Mouse (Mus musculus) embryo, embryonic 10 days (tissue): ENCODE measurements at regions not wholly inside any gene's neighbourhood (a gene's known extent, or its start where the extent isn't known, plus 50 kb on each side); places are given as distances from the start of the nearest gene placed in this dataset.

ENCODE experiments used
- DNase-seq: peaks from one replicate; pipeline ENCODE4 v3.0.0-alpha.2; 2015; ENCODE audit warnings: low spot score

DNA sequence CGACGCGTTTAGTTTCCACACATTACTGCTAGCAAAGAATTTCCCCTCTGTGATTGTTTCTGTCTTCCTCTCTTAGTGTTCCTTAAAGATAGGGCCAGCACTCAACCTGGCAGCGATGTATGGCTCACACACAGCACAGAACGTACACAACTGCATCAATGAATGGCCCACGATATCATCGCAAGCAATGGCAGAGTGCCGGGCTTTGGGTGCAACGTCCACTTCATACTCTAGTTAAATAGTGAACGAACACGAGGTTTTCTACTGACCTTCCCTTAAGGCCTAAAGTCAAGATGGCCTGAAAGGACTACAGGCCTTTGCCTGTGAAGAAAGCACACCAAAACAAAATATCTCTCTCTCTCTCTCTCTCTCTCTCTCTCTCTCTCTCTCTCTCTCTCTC is 51.4 kb upstream of the Mpp6 start:
- no peak for DNase-seq

DNA sequence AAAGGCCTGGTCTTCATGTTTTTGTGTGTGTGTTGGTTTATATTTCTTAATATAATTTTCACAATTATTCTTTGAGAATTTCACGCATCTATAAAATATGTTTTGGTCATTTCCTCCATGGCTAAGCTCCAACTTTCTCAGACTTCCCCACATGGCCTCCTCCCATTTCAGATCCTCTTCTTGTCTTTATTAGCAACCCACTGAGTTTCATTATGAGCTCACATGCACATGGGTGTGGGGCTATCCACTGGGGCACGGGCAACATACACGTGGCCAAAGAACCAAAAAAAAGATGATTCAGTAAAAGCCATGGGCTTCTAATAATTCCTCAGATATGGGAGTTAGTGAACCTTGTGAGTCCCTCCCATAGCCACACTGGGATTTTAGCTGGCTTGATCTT is 50.1 kb upstream of the Mpp6 start:
- no peak for DNase-seq
